Mouse (Mus musculus) limb, embryonic 12.5 days (tissue): ENCODE measurements around the gene Pigs. TPM values are rescaled to one million over a fixed set of nuclear protein-coding genes. Genes with fewer than 3 reads are reported as not detected.

ENCODE experiments used
- ATAC-seq: fragments of 200-750 bp; cut with Nextera tagmentation; 2 replicates; pipeline ENCODE4 v1.8.0; 2017; ENCODE audit warnings: low read depth, moderate TSS enrichment; ENCODE audit not compliant: insufficient number of reproducible peaks, insufficient read depth, low FRiP score, low TSS enrichment
- H3K27ac ChIP-seq: fragments of 300-500 bp; sonication (generic); 2 replicates; pipeline ENCODE4 v1.5.1; 2016; ENCODE audit warnings: mild to moderate bottlenecking, moderate library complexity
- H3K27me3 ChIP-seq: fragments of 300-500 bp; sonication (generic); 2 replicates; pipeline ENCODE4 v1.6.1; 2016; ENCODE audit warnings: mild to moderate bottlenecking, moderate library complexity
- H3K36me3 ChIP-seq: fragments of 300-500 bp; sonication (generic); 2 replicates; pipeline ENCODE4 v1.6.1; 2016; ENCODE audit warnings: mild to moderate bottlenecking, moderate library complexity
- H3K4me1 ChIP-seq: fragments of 300-500 bp; sonication (generic); replicated peaks from 2 replicates; pipeline ENCODE4 v1.6.1; 2016
- H3K4me2 ChIP-seq: fragments of 300-500 bp; sonication (generic); 2 replicates; pipeline ENCODE4 v1.6.1; 2016; ENCODE audit warnings: mild to moderate bottlenecking, moderate library complexity
- H3K4me3 ChIP-seq: fragments of 300-500 bp; sonication (generic); replicated peaks from 2 replicates; pipeline ENCODE4 v1.5.1; 2016; ENCODE audit warnings: mild to moderate bottlenecking
- H3K9ac ChIP-seq: fragments of 300-500 bp; sonication (generic); replicated peaks from 2 replicates; pipeline ENCODE4 v1.6.1; 2016; ENCODE audit warnings: mild to moderate bottlenecking, moderate library complexity
- H3K9me3 ChIP-seq: fragments of 300-500 bp; sonication (generic); 2 replicates; pipeline ENCODE4 v1.6.1; 2016; ENCODE audit warnings: mild to moderate bottlenecking, moderate library complexity
- WGBS: fragments of 180-500 bp; shearing (Covaris S2); methylation state at CpG from one replicate; pipeline ENCODE4 v1.1.7; 2016; 5-methylcytosine and 5-hydroxymethylcytosine counted together
- polyA plus RNA-seq: library from polyadenylated mRNA; unstranded; fragments of >200 nt; fragmentation: Nextera tagmentation; extraction: Ambion mirVana; gene quantifications from 2 replicates; pipeline ENCODE4 v1.2.1, GENCODE M21; 2016

The Pigs gene
- polyA plus RNA-seq, 1 experiment from 2014 or later: 68.8 TPM

DNA sequence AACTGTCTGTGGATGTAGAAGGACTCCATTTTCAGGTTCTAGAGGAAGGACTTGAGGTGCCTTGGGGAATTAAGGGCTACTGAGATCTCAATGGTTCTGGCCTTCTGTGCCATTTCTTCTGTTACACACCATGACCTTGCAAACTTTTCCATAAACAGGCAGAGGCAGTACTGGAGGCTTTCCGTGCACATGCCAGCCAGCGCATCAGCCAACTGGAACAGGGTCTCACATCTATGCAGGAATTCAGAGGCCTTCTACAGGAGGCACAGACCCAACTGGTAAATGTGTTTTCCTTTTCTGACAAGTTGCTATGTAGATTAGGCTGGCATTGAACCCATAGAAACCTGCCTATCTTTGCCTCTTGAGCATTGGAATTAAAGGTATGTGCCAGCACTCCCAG, 14.6 kb upstream of the Pigs start:
- ATAC-seq: no peak
- 95% methylated on average over 2 of the region's 2 CpGs for WGBS
- no peak overlapping the region for H3K4me2 ChIP-seq
- H3K4me1 ChIP-seq: no peaks in the 10 kb centered on the region
- no peak overlapping the region for H3K27ac ChIP-seq
- no peaks in the 10 kb centered on the region for H3K9me3 ChIP-seq
- H3K36me3 ChIP-seq: peaks cover 96% of the 10 kb centered on the region
- no peak overlapping the region for H3K9ac ChIP-seq
- no peak overlapping the region for H3K4me3 ChIP-seq
- no peaks in the 10 kb centered on the region for H3K27me3 ChIP-seq

DNA sequence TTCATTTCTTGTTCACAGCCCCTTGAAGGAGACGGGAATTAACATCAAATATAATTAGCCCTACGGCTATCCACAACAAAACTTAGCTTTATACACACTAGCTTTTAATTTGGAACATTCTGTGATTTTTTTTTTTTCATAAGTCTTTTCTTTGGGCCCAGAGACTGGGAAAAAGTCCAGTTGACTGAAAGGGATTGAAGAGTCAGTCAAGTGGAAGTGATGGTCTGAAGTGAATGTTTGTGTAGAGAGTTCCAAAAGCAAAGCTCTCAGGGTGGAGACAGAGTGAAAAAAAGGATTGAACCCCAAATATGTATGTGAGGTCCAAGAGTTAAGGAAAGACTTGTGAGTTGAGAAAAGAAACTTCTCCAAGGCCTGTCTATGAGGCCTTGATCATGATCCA, 9.8 kb upstream of the Pigs start:
- Histone ChIP-seq H3K4me2 (no peak overlapping the region), H3K9me3 (no peaks in the 10 kb centered on the region), H3K36me3 (peaks cover 92% of the 10 kb centered on the region), H3K9ac (no peak overlapping the region), H3K4me3 (no peak overlapping the region), H3K27me3 (no peaks in the 10 kb centered on the region), H3K27ac (no peak overlapping the region), H3K4me1 (peaks cover 22% of the 10 kb centered on the region)
- ATAC-seq: no peak
- 83% methylated on average over 2 of the region's 2 CpGs for WGBS

DNA sequence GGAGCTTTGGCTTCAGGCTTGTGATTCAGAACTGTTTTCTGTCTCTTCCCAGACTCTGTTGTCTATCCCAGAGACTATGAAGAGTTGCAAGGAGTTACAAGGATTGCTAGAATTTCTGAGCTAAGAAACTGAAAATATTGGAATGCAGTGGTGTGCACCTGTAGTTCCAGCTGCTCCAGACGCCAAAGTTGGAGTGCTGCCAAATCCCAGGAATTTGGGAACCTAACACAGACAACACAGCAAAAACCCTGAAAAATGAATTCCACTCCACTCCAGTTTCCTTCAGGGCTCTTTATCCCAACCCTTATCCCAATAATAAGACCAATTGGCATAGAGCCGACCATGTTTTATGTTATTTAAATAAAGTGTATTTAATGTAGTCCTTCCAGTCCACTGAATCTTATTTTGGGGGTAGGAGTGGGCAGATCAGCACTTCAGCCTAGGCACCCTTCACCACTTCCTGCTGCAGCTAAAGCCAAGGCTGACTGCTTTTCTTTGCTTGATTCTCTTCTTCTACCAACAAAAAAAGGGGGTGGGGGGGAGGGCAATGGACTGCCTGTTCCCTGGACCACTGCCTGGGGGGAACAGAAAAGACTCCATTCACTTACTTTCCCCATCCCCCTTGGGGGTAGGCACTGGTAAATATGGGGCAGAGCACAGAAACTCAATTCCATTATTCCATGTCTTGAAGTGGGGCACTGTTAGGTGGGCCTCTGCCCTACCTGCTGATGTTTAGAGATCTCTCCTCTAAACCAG, 6.0 kb upstream of the Pigs start:
- 51% methylated on average over 2 of the region's 2 CpGs for WGBS
- H3K4me3 ChIP-seq: no peak overlapping the region
- H3K27ac ChIP-seq: peak overlapping the region; percentile 56; the same call in 1 of the 2 replicates
- no peak overlapping the region for H3K9ac ChIP-seq
- H3K36me3 ChIP-seq: peaks cover 61% of the 10 kb centered on the region
- no peaks in the 10 kb centered on the region for H3K9me3 ChIP-seq
- ATAC-seq: no peak
- peaks cover 24% of the 10 kb centered on the region for H3K4me1 ChIP-seq
- H3K27me3 ChIP-seq: no peaks in the 10 kb centered on the region
- H3K4me2 ChIP-seq: peak overlapping the region; percentile 36

DNA sequence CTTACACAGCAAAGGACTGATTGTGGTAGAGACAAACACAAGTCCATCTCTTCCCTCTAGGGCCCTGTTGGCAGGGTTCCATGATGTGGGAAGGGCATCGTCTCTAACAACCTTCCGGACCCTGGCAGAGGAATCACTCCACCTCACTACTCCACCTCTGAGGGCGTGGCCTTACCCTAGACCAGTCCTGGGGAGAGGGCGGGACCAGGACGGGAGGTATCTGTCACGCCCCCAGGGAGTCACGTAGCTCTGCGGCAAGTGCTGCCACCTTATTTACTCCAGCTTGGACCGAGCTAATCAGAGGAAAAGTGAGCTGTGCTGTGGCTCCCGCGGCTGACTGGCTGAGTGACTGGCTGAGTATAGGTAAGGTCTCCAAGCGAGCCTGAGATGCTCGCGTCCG, 5.4 kb upstream of the Pigs start, which contains the start of gene Aldoc:
Gene Aldoc, plus strand, starts transcription at position 109 of the 400 bp plus-strand sequence.
- Histone ChIP-seq H3K4me2 (peak within 1 kb of the TSS; percentile 36), H3K4me1 (peaks cover 24% of the 10 kb centered on the region), H3K27ac (peak within 1 kb of the TSS; percentile 56), H3K9me3 (no peaks in the 10 kb centered on the region), H3K27me3 (no peaks in the 10 kb centered on the region), H3K9ac (no peak within 1 kb of the TSS), H3K4me3 (peak within 1 kb of the TSS; percentile 17), H3K36me3 (peaks cover 55% of the 10 kb centered on the region)
- ATAC-seq: peak; percentile 55
- WGBS: 3% methylated on average over 15 of the region's 15 CpGs

DNA sequence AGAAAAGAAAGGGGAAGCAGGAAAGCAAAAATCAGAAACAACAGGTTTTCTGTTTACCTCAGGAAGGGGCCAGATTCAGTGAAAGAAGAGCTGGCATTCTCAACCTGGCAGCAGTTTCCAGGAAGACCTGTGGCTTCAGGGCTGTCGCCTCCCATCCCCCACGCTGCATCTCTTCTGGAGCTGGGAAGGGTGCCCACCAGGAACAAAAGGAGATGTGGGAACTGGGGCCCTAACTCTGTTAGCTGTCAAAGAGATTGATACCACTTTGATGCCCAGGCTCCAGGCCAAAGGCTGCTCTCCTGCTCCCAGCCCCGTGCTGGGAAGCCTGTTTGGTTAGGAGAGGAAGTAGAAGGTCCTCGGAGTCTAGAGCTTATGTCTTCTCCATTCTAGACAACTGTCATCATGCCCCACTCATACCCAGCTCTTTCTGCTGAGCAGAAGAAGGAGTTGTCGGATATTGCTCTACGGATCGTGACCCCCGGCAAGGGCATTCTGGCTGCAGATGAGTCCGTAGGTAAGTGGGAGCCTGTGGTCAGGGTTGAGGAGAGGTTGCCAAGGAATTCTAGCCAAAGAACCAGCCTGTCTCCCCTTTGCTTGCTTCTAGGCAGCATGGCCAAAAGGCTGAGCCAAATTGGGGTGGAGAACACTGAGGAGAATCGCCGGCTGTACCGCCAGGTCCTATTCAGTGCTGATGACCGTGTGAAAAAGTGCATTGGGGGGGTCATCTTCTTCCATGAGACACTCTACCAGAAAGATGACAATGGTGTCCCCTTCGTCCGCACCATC, 4.0 kb upstream of the Pigs start:
- 83% methylated on average over 15 of the region's 15 CpGs for WGBS
- no peak for ATAC-seq
- H3K9me3 ChIP-seq: no peaks in the 10 kb centered on the region
- no peak overlapping the region for H3K4me2 ChIP-seq
- no peak overlapping the region for H3K9ac ChIP-seq
- H3K27ac ChIP-seq: no peak overlapping the region
- no peak overlapping the region for H3K4me3 ChIP-seq
- peaks cover 29% of the 10 kb centered on the region for H3K4me1 ChIP-seq
- H3K36me3 ChIP-seq: peaks cover 42% of the 10 kb centered on the region
- no peaks in the 10 kb centered on the region for H3K27me3 ChIP-seq

DNA sequence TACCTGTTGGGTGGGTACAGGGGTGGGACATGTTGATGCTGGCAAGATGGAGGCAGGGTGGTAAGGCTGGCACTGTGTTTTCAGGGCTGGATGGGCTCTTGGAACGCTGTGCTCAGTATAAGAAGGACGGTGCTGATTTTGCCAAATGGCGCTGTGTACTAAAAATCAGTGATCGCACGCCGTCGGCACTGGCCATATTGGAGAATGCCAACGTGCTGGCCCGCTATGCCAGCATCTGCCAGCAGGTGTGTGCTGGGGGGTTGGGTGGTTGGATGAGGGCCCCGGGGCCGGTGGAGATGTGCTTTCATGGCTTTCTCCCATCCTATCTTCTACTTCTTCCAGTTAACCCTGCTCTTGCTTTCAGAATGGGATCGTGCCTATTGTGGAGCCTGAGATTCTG, 3.2 kb upstream of the Pigs start:
- Histone ChIP-seq H3K9me3 (no peaks in the 10 kb centered on the region), H3K36me3 (peaks cover 34% of the 10 kb centered on the region), H3K9ac (no peak overlapping the region), H3K4me2 (no peak overlapping the region), H3K27ac (no peak overlapping the region), H3K4me3 (no peak overlapping the region), H3K27me3 (no peaks in the 10 kb centered on the region), H3K4me1 (peaks cover 35% of the 10 kb centered on the region)
- WGBS: 95% methylated on average over 12 of the region's 12 CpGs
- no peak for ATAC-seq

DNA sequence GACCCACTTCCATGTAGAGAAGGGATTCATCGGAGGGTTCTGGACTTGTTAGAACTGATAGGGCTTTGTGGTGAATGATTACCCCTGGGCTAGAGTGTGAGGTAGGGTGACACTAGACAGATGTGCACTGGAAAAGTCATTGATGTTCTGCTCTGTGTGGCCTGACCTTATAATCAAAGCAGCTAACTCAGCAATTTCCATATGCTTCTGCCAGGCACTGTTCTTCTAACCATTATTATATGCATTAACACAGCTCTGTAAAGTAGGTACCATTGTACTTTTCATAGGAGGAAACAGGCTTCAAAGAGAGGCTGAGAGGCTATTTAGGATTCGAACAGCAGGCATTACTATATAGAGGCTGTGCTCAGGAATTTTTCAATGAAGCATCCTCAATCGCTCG, 1.0 kb upstream of the Pigs start:
- no peaks in the 10 kb centered on the region for H3K9me3 ChIP-seq
- WGBS: 92% methylated on average over 4 of the region's 4 CpGs
- no peak overlapping the region for H3K4me2 ChIP-seq
- H3K4me1 ChIP-seq: peaks cover 24% of the 10 kb centered on the region
- no peaks in the 10 kb centered on the region for H3K27me3 ChIP-seq
- no peak for ATAC-seq
- H3K36me3 ChIP-seq: peaks cover 16% of the 10 kb centered on the region
- H3K4me3 ChIP-seq: no peak overlapping the region
- H3K27ac ChIP-seq: no peak overlapping the region
- no peak overlapping the region for H3K9ac ChIP-seq

DNA sequence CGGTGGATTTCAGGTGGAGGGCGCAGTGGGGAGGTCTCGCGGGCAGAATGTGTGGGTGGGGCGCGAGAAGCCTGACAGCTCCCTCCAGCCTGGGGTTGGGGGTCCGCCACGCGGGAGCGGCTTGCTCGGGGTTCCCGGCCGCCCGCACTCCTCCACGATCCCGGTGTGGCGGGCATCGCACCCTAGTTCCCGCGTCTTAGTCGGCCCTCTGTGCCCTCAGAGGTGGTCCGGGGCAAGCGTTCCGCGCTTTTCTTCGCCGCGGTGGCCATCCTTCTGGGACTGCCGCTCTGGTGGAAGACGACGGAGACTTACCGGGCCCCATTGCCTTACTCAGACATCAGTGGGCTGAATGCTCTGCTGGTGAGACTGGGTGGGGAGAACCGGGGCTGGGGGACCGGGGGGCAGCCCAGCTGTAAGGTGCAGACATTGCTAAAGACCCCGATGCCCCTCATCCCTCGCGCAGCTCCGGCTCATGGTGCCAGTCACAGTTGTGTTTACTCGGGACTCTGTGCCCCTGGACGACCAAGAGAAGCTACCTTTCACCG, 369 bp downstream of the Pigs start:
- ATAC-seq: peak; percentile 58; the same call in 1 of the 2 replicates
- H3K4me1 ChIP-seq: peaks cover 11% of the 10 kb centered on the region
- H3K4me3 ChIP-seq: peak overlapping the region; percentile 89
- H3K9me3 ChIP-seq: no peaks in the 10 kb centered on the region
- H3K36me3 ChIP-seq: peaks cover 26% of the 10 kb centered on the region
- no peak overlapping the region for H3K27ac ChIP-seq
- H3K4me2 ChIP-seq: peak overlapping the region; percentile 89
- H3K9ac ChIP-seq: peak overlapping the region; percentile 81
- H3K27me3 ChIP-seq: no peaks in the 10 kb centered on the region
- 1% methylated on average over 41 of the region's 41 CpGs for WGBS

DNA sequence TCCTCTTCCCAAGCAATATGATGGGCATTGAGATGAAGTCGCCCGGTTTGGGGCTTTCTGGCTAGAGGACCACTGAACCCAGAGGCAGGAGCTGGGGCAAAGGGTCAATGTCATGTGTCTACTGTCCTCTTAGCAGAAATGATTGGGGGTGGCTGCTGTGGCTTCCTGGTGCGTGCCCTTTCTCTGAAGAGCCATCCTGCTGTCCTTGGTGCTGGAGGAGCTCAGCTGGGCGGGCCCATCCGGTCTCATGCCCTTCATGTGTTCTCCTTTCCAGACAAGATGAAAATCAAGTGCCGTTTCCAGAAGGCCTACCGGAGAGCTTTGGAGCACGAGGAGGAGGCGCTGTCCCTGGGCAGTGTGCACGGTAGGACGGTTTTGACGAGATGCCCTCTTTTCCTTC, 4.5 kb downstream of the Pigs start:
- no peaks in the 10 kb centered on the region for H3K27me3 ChIP-seq
- H3K4me2 ChIP-seq: no peak overlapping the region
- no peak overlapping the region for H3K4me3 ChIP-seq
- 96% methylated on average over 12 of the region's 12 CpGs for WGBS
- H3K9me3 ChIP-seq: no peaks in the 10 kb centered on the region
- H3K36me3 ChIP-seq: peaks cover 57% of the 10 kb centered on the region
- no peak for ATAC-seq
- no peak overlapping the region for H3K27ac ChIP-seq
- H3K9ac ChIP-seq: no peak overlapping the region
- H3K4me1 ChIP-seq: peaks cover 11% of the 10 kb centered on the region

DNA sequence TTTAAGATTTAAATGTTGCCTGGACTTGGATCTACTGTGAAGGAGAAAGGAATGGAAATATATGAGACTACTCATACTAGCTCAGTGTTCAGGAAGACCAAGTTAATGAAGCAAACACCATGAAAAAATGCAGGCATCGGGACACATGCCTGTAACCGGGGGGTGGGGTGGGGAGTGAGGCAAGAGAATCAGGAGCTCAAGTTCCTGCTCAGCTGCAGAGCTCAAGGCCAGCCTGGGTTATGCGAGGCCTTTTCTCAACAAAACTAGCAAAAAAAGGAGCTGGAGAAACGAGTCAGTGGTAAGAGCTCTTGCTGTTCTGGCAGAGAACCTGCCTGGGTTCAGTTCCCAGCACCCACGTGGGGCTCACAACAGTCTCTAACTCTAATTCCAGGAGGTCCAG, 5.8 kb downstream of the Pigs start:
- Histone ChIP-seq H3K9me3 (no peaks in the 10 kb centered on the region), H3K4me2 (no peak overlapping the region), H3K36me3 (peaks cover 70% of the 10 kb centered on the region), H3K27ac (no peak overlapping the region), H3K4me3 (no peak overlapping the region), H3K4me1 (peaks cover 7% of the 10 kb centered on the region), H3K9ac (no peak overlapping the region), H3K27me3 (no peaks in the 10 kb centered on the region)
- 92% methylated on average over 5 of the region's 5 CpGs for WGBS
- ATAC-seq: no peak

DNA sequence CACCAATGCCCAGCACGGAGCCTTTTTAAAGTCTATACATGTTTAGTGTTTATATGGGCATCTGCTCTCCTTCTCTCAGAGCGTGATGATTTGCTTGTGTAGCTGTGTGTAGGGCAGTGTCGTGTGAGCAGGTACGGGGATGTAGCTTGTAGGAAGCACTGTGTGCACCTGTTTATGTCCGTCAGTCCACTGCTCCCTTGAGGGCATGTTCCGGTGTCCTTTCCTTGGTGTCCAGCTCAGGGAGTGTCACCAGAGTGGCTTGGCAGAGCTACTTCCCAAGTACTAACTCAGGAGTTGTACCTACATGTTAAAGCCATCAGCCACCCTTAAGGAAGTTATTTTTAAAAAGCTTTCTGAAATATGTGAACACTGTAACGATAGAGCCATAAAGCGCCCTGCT, 8.8 kb downstream of the Pigs start:
- Histone ChIP-seq H3K9me3 (no peaks in the 10 kb centered on the region), H3K4me3 (no peak overlapping the region), H3K27me3 (no peaks in the 10 kb centered on the region), H3K27ac (no peak overlapping the region), H3K4me2 (no peak overlapping the region), H3K4me1 (no peaks in the 10 kb centered on the region), H3K9ac (no peak overlapping the region), H3K36me3 (peaks cover 97% of the 10 kb centered on the region)
- ATAC-seq: no peak
- WGBS: 94% methylated on average over 8 of the region's 8 CpGs
